Mouse (Mus musculus): ENCODE data around the gene Cdc6. TPM values are rescaled to one million over a fixed set of nuclear protein-coding genes. Genes with fewer than 3 reads are reported as not detected.
A peak's percentile ranks its signal among the peaks of the same experiment; 100 is the strongest.

The Cdc6 gene
- polyA plus RNA-seq, 1 experiment from 2014 or later: 11.2 TPM

DNA sequence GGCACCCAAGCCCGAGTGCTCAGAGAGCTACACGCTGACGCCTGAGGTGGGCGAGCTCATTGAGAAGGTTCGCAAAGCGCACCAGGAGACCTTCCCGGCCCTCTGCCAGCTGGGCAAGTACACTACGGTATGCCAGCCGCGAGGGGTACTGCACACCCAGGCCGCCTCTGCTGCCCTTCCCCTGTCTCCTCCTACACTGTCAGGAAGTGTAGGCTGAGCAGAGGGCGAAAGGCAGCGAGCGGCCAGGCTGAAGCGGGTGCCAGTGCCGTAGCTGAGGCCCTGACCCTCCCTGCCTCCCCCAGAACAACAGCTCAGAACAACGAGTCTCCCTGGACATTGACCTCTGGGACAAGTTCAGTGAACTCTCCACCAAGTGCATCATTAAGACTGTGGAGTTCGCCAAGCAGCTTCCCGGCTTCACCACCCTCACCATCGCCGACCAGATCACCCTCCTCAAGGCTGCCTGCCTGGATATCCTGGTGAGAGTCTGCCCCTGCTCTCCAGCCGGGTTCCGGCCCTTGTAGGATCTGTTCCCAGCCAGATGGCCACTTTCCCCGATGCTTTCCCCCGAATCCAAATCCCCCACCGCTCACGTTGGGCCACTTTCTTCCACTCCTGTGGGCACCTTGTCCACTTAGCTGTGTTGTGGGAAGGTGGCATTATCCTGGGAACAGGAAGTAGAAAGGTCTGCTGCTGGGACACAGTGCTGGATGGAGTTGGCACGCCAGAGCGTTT is 62.8 kb downstream of the Cdc6 start:
- H3K27ac ChIP-seq (replicated peaks): peak overlapping the region; percentile 95
- H3K4me2 ChIP-seq (replicated peaks): peak overlapping the region; percentile 43
- no peaks in the 10 kb centered on the region for H3K9me3 ChIP-seq
- H3K9ac ChIP-seq (replicated peaks): no peak overlapping the region; the same call in 1 of the 2 replicates
- H3K4me1 ChIP-seq: peaks cover 68% of the 10 kb centered on the region
- no peaks in the 10 kb centered on the region for H3K27me3 ChIP-seq
- ATAC-seq (replicated peaks): 0 out of 2 replicates have a peak, but pooled peaks have one; percentile 12
- 42% methylated on average over 29 of the region's 29 CpGs for WGBS
- 0 out of 2 replicates have a peak, but pooled peaks cover 5% of the 10 kb centered on the region for H3K36me3 ChIP-seq
- no peak overlapping the region for H3K4me3 ChIP-seq

DNA sequence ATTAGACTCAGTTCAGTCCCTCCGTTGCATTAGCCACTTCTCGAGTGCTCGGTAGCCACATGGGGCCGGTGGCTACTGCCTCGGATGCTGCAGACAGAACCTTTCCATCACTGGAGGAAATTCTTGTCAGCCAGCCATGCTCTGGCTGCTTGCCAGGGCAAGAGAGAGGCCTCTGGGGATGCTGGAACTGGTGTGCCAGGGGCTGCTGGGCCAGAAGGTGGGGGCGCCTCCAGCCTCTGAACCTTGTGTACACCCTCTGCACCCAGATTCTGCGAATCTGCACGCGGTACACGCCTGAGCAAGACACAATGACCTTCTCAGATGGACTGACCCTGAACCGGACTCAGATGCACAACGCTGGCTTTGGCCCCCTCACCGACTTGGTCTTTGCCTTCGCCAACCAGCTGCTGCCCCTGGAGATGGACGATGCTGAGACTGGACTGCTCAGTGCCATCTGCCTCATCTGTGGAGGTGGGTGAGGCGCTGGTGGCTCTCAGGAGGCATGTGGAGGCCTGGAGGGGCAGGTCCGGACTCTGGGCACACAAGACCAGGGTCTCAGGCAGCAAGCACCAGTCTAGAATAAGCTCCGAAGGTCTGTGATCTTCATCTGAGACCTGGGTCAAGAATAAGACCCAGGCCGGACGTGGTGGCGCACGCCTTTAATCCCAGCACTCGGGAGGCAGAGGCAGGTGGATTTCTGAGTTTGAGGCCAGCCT is 63.9 kb downstream of the Cdc6 start:
- peak overlapping the region; percentile 95 for H3K27ac ChIP-seq (replicated peaks)
- peaks cover 57% of the 10 kb centered on the region for H3K4me1 ChIP-seq
- H3K4me3 ChIP-seq: no peak overlapping the region

DNA sequence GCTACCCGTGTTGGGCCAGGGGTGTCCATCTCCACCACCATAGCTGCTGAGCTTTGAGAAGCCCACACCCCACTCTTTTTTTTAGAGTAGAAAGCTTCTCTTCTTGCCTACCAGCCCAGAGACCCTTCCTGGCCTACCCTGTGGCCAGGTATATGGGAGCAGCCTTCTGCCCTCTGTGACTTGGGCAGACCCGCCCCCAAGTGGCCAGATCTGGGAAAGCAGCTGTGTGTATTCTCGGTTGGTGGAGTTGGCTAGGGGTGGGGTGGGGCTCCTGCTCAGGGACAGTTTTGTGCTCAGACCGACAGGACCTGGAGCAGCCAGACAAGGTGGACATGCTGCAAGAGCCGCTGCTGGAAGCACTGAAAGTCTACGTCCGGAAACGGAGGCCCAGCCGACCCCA is 64.6 kb downstream of the Cdc6 start:
- ATAC-seq (replicated peaks): no peak; the same call in 1 of the 2 replicates
- Histone ChIP-seq H3K36me3 (0 out of 2 replicates have a peak, but pooled peaks cover 5% of the 10 kb centered on the region), H3K27me3 (no peaks in the 10 kb centered on the region), H3K4me1 (peaks cover 49% of the 10 kb centered on the region), H3K27ac (replicated peaks) (no peak overlapping the region), H3K4me3 (no peak overlapping the region), H3K4me2 (replicated peaks) (no peak overlapping the region), H3K9ac (replicated peaks) (no peak overlapping the region), H3K9me3 (no peaks in the 10 kb centered on the region)
- 53% methylated on average over 9 of the region's 9 CpGs for WGBS

More for the DNA sequence above, 63.9 kb downstream of the Cdc6 start:
- 62% methylated on average over 23 of the region's 23 CpGs for WGBS
- no peaks in the 10 kb centered on the region for H3K9me3 ChIP-seq
- H3K36me3 ChIP-seq: 0 out of 2 replicates have a peak, but pooled peaks cover 5% of the 10 kb centered on the region
- ATAC-seq (replicated peaks): no peak
- H3K4me2 ChIP-seq (replicated peaks): no peak overlapping the region
- no peaks in the 10 kb centered on the region for H3K27me3 ChIP-seq
- no peak overlapping the region for H3K9ac ChIP-seq (replicated peaks)

DNA sequence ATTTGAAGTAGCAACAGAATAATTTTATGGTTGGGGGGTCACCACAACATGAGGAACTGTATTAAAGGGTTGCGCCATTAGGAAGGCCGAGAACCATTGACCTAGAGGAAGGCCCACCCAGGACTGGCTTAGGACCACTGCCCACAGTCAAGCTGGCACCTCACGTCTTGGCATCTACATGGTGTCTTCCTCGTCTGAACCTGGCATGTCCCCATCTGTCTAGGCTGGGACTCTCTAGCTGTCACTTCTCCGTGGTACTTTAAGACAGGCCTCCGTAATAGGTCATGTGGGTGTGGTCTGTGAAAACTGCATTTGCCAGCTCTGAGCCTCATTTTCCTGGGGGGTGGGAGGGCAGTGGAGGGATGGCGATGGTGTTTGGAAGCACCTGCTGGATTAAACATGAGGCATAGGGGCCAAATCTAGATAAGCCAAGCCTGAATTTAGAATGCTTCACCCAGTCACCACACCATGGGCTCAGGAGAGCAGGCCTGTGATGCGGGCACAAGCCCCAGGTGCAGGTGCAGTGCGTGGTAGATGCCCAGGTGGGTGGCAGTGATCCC is 65.3 kb downstream of the Cdc6 start:
- Histone ChIP-seq H3K36me3 (0 out of 2 replicates have a peak, but pooled peaks cover 5% of the 10 kb centered on the region), H3K4me1 (peaks cover 42% of the 10 kb centered on the region), H3K4me2 (replicated peaks) (no peak overlapping the region), H3K27me3 (no peaks in the 10 kb centered on the region), H3K27ac (replicated peaks) (no peak overlapping the region), H3K9me3 (no peaks in the 10 kb centered on the region), H3K4me3 (no peak overlapping the region), H3K9ac (replicated peaks) (no peak overlapping the region)
- WGBS: 83% methylated on average over 9 of the region's 9 CpGs
- ATAC-seq (replicated peaks): no peak

Other genes with a start within 250 kb of the Cdc6 start
- not detected in 2 replicates for gene Gsdma, start 243.4 kb upstream of the Cdc6 start, polyA plus RNA-seq (2015; fragmentation: Nextera tagmentation; extraction: Ambion mirVana)
- gene Psmd3, start 225.2 kb upstream of the Cdc6 start, polyA plus RNA-seq (2015; fragmentation: Nextera tagmentation; extraction: Ambion mirVana): 209 and 213 TPM in 2 replicates
- not detected in 2 replicates for gene Csf3, start 206.5 kb upstream of the Cdc6 start, polyA plus RNA-seq (2015; fragmentation: Nextera tagmentation; extraction: Ambion mirVana)
- gene Med24, start 178.4 kb upstream of the Cdc6 start, polyA plus RNA-seq (2015; fragmentation: Nextera tagmentation; extraction: Ambion mirVana): 85.1 and 93.6 TPM in 2 replicates
- 164 and 166 TPM in 2 replicates for gene Thra, start 167.2 kb upstream of the Cdc6 start, polyA plus RNA-seq (2015; fragmentation: Nextera tagmentation; extraction: Ambion mirVana)
- 3.6 TPM in 2 replicates for gene Nr1d1, start 132.5 kb upstream of the Cdc6 start, polyA plus RNA-seq (2015; fragmentation: Nextera tagmentation; extraction: Ambion mirVana)
- gene Msl1, start 112.3 kb upstream of the Cdc6 start, polyA plus RNA-seq (2015; fragmentation: Nextera tagmentation; extraction: Ambion mirVana): 30.2 and 31.7 TPM in 2 replicates
- 53.5 and 53.9 TPM in 2 replicates for gene Casc3, start 102.9 kb upstream of the Cdc6 start, polyA plus RNA-seq (2015; fragmentation: Nextera tagmentation; extraction: Ambion mirVana)
- gene Rapgefl1, start 71.0 kb upstream of the Cdc6 start, polyA plus RNA-seq (2015; fragmentation: Nextera tagmentation; extraction: Ambion mirVana): 4.2 and 5.8 TPM in 2 replicates
- 4.4 and 5.1 TPM in 2 replicates for gene Wipf2, start 44.2 kb upstream of the Cdc6 start, polyA plus RNA-seq (2015; fragmentation: Nextera tagmentation; extraction: Ambion mirVana)
- 9.2 and 9.9 TPM in 2 replicates for gene Rara, start 20.0 kb downstream of the Cdc6 start, polyA plus RNA-seq (2015; fragmentation: Nextera tagmentation; extraction: Ambion mirVana)
- 0.62 and 0.84 TPM in 2 replicates for gene Gjd3, start 75.2 kb downstream of the Cdc6 start, polyA plus RNA-seq (2015; fragmentation: Nextera tagmentation; extraction: Ambion mirVana)
- gene Top2a, start 116.4 kb downstream of the Cdc6 start, polyA plus RNA-seq (2015; fragmentation: Nextera tagmentation; extraction: Ambion mirVana): 126 and 141 TPM in 2 replicates
- gene Igfbp4, start 133.4 kb downstream of the Cdc6 start, polyA plus RNA-seq (2015; fragmentation: Nextera tagmentation; extraction: Ambion mirVana): 138 and 142 TPM in 2 replicates
- 0.09 TPM in 1 of 2 replicates, not detected in the other for gene Tns4, start 181.5 kb downstream of the Cdc6 start, polyA plus RNA-seq (2015; fragmentation: Nextera tagmentation; extraction: Ambion mirVana)
- not detected in 2 replicates for gene Ccr7, start 247.3 kb downstream of the Cdc6 start, polyA plus RNA-seq (2015; fragmentation: Nextera tagmentation; extraction: Ambion mirVana)